Mouse (Mus musculus) forebrain, embryonic 14.5 days (tissue): ENCODE data around the gene Crk. TPM values are rescaled to one million over a fixed set of nuclear protein-coding genes. Genes with fewer than 3 reads are reported as not detected.

Experiments used
- ATAC-seq: fragments of 200-750 bp; cut with Nextera tagmentation; 2 replicates; pipeline ENCODE4 v1.8.0; 2017; ENCODE audit warnings: mild to moderate bottlenecking, moderate library complexity
- DNase-seq: peaks from one replicate; pipeline ENCODE4 v3.0.0-alpha.2; 2015; ENCODE audit warnings: low spot score
- H3K27ac ChIP-seq: fragments of 300-500 bp; sonication (generic); 2 replicates; pipeline ENCODE4 v1.5.1; 2014; ENCODE audit warnings: low read depth, mild to moderate bottlenecking, control low read depth, low read length, moderate library complexity
- H3K27me3 ChIP-seq: fragments of 300-500 bp; sonication (generic); replicated peaks from 2 replicates; pipeline ENCODE4 v1.6.1; 2014; ENCODE audit warnings: low read length, control low read depth, mixed read lengths; ENCODE audit not compliant: control insufficient read depth, insufficient read depth
- H3K36me3 ChIP-seq: fragments of 300-500 bp; sonication (generic); 2 replicates; pipeline ENCODE4 v1.6.1; 2014; ENCODE audit warnings: low read length, control low read depth; ENCODE audit not compliant: control insufficient read depth, insufficient read depth
- H3K4me1 ChIP-seq: fragments of 300-500 bp; sonication (generic); 2 replicates; pipeline ENCODE4 v1.6.1; 2014; ENCODE audit warnings: antibody characterized with exemption, low read length, control low read depth; ENCODE audit not compliant: control insufficient read depth, insufficient read depth
- H3K4me2 ChIP-seq: fragments of 300-500 bp; sonication (generic); 2 replicates; pipeline ENCODE4 v1.6.1; 2014; ENCODE audit warnings: mild to moderate bottlenecking, control low read depth, low read length
- H3K4me3 ChIP-seq: fragments of 300-500 bp; sonication (generic); 2 replicates; pipeline ENCODE4 v1.5.1; 2014; ENCODE audit warnings: low read depth, low read length, control low read depth
- H3K9ac ChIP-seq: fragments of 300-500 bp; sonication (generic); 2 replicates; pipeline ENCODE4 v1.6.1; 2014; ENCODE audit warnings: mild to moderate bottlenecking, low read length, control low read depth, moderate library complexity
- H3K9me3 ChIP-seq: fragments of 300-500 bp; sonication (generic); replicated peaks from 2 replicates; pipeline ENCODE4 v1.6.1; 2016; ENCODE audit warnings: low read length, control low read depth, mixed read lengths; ENCODE audit not compliant: control insufficient read depth
- WGBS: fragments of 180-500 bp; shearing (Covaris S2); extraction: QIAGEN DNeasy Blood & Tissue Kit; methylation state at CpG from one replicate; pipeline ENCODE4 v1.1.7; 2014; 5-methylcytosine and 5-hydroxymethylcytosine counted together
- polyA plus RNA-seq: library from polyadenylated mRNA; unstranded; fragments of >200 nt; fragmentation: Nextera tagmentation; extraction: Ambion mirVana; gene quantifications from 2 replicates; pipeline ENCODE4 v1.2.1, GENCODE M21; 2014

Gene Crk
- polyA plus RNA-seq, 1 experiment from 2014 or later, result 105 TPM

- no peaks in the 10 kb centered on the region for H3K9me3 ChIP-seq
- peak overlapping the region; percentile 40 for H3K4me3 ChIP-seq
- H3K27me3 ChIP-seq, result peaks cover 10% of the 10 kb centered on the region
- no peak overlapping the region for H3K27ac ChIP-seq
- DNase-seq (peak; percentile 79), ATAC-seq (peak; percentile 55)
- peaks cover 11% of the 10 kb centered on the region for H3K4me1 ChIP-seq
- peak overlapping the region; percentile 57 for H3K9ac ChIP-seq
- 1% methylated on average over 41 of the region's 45 CpGs for WGBS
- H3K36me3 ChIP-seq, result no peaks in the 10 kb centered on the region
- peak overlapping the region; percentile 77 for H3K4me2 ChIP-seq
These were observed 25.1 kb upstream of the Crk start for GRCm38 (mm10) chr11:75653781-75654470.

- Histone ChIP-seq H3K4me2 (peak overlapping the region; percentile 99), H3K9ac (peak overlapping the region; percentile 57; the same call in 1 of the 2 replicates), H3K4me3 (peak overlapping the region; percentile 59), H3K27me3 (peaks cover 10% of the 10 kb centered on the region), H3K4me1 (peaks cover 11% of the 10 kb centered on the region), H3K27ac (no peak overlapping the region), H3K36me3 (no peaks in the 10 kb centered on the region), H3K9me3 (no peaks in the 10 kb centered on the region)
- WGBS, result 46% methylated on average over 25 of the region's 25 CpGs
- DNase-seq, result no peak
- ATAC-seq, result no peak
These were observed 24.3 kb upstream of the Crk start for GRCm38 (mm10) chr11:75654471-75655390.

GRCm38 (mm10) chr11:75655621-75656545 lies 23.2 kb upstream of the Crk start:
- 0 out of 2 replicates have a peak, but pooled peaks cover 2% of the 10 kb centered on the region for H3K36me3 ChIP-seq
- ATAC-seq (peak; percentile 16; the same call in 1 of the 2 replicates), DNase-seq (peak; percentile 42)
- H3K9ac ChIP-seq, result peak overlapping the region; percentile 73
- H3K9me3 ChIP-seq, result no peaks in the 10 kb centered on the region
- 1% methylated on average over 77 of the region's 78 CpGs for WGBS
- H3K27me3 ChIP-seq, result peaks cover 10% of the 10 kb centered on the region
- H3K4me1 ChIP-seq, result peaks cover 11% of the 10 kb centered on the region
- H3K4me2 ChIP-seq, result peak overlapping the region; percentile 99
- no peak overlapping the region for H3K27ac ChIP-seq
- H3K4me3 ChIP-seq, result peak overlapping the region; percentile 59

DNA sequence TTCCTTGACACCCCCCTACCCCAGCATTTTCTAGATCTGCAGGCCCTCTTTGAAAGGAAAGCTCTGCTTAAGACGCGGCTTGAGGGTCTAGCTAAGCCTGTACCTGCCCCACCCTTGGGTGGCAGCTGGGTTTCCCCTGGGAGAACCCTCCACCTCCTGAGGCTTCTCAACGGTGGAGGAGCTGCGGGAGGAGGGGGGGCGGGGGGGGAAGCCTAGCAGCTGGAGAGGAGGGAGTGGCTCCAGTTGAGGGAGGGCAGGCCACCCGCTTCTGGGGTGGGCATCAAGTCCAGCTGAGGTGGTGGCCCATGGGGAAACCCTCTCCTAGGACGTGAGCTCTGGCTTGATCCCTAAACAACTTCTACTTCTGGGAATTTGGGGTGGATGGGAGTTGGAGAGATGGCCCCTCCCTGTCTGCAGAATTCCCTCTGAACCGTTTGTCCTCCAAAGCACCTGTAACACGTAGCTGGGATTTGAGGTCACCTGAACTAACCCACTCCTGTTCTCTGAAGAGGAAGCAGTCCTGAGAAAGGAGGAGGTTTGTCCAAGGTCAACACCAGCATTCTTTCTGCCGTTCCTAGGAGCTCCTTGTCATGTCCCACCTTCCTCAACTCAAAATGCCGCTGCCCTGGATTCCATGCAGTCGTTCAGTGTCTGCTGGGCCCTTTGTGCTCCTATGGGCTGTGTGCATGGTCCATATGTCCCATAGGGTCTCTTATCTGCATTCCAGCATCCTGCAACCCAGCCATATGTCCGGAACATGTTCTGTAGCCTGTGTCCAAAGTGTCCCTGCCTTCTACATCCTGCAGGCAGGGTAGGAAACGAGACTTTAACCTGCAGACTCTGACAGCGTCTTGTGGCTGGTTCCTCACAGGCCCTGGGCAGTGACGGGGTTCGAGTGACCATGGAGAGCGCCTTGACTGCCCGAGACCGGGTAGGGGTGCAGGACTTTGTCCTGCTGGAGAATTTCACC lies 22.2 kb upstream of the Crk start:
- DNase-seq, result no peak
- H3K9me3 ChIP-seq, result no peaks in the 10 kb centered on the region
- 69% methylated on average over 19 of the region's 20 CpGs for WGBS
- H3K27me3 ChIP-seq, result peaks cover 10% of the 10 kb centered on the region
- H3K4me2 ChIP-seq, result peak overlapping the region; percentile 99
- H3K27ac ChIP-seq, result no peak overlapping the region
- H3K9ac ChIP-seq, result peak overlapping the region; percentile 73
- H3K4me1 ChIP-seq, result peaks cover 11% of the 10 kb centered on the region
- ATAC-seq, result no peak
- H3K4me3 ChIP-seq, result peak overlapping the region; percentile 59
- 0 out of 2 replicates have a peak, but pooled peaks cover 4% of the 10 kb centered on the region for H3K36me3 ChIP-seq

- ATAC-seq, result no peak
- 0 out of 2 replicates have a peak, but pooled peaks cover 4% of the 10 kb centered on the region for H3K36me3 ChIP-seq
These were observed 21.2 kb upstream of the Crk start for GRCm38 (mm10) chr11:75657841-75658240.

GRCm38 (mm10) chr11:75658311-75658710 lies 20.7 kb upstream of the Crk start:
- no peak overlapping the region for H3K4me2 ChIP-seq
- no peak overlapping the region for H3K4me3 ChIP-seq
- no peak overlapping the region for H3K27ac ChIP-seq
- H3K4me1 ChIP-seq, result peaks cover 7% of the 10 kb centered on the region
- 91% methylated on average over 13 of the region's 13 CpGs for WGBS
- 0 out of 2 replicates have a peak, but pooled peaks cover 4% of the 10 kb centered on the region for H3K36me3 ChIP-seq
- no peaks in the 10 kb centered on the region for H3K9me3 ChIP-seq
- H3K27me3 ChIP-seq, result peaks cover 5% of the 10 kb centered on the region
- no peak for DNase-seq
- no peak overlapping the region for H3K9ac ChIP-seq
- ATAC-seq, result no peak

More at GRCm38 (mm10) chr11:75657841-75658240, 21.2 kb upstream of the Crk start:
- no peak overlapping the region for H3K4me2 ChIP-seq
- no peak overlapping the region for H3K4me3 ChIP-seq
- H3K27ac ChIP-seq, result no peak overlapping the region
- peaks cover 10% of the 10 kb centered on the region for H3K27me3 ChIP-seq
- no peaks in the 10 kb centered on the region for H3K9me3 ChIP-seq
- peaks cover 7% of the 10 kb centered on the region for H3K4me1 ChIP-seq
- no peak overlapping the region for H3K9ac ChIP-seq
- no peak for DNase-seq

DNA sequence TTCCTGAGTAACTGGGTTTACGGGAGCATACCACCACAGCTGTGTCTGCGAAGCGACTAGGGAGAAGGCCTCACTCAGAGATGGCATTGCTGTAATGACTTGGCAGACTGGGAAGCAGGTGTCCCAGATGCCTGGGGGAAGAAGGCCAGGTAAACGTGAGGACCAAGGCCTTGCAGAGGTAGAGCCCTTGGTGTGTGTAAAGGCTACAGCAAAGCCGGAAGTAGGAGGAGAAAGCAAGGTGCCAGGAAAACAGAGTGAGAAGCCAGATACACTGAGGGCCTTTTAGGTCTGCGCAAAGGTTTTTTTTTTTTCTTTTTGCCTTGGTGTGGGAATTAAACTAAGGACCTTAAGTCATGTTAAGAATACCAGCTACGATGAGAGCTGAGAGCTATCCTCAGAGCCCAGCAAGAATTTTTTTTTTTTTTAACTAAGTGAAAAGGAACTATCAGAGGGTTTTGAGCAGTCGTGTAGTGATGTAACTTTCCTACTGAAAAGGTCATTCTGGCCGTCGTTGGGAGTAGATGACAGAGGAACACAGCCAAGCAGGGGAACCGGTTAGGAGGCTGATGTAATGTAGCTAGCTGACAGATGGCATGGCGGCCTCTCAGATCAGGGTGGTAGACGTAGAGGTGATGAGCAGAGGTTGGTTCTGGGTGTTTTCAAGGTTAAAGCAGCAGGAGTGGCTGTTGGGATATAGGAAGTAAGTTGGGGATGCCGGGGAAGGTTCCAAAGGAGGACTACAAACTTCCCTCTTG lies 19.9 kb upstream of the Crk start:
- H3K36me3 ChIP-seq, result 0 out of 2 replicates have a peak, but pooled peaks cover 4% of the 10 kb centered on the region
- no peaks in the 10 kb centered on the region; the same call in none of the 2 replicates for H3K27me3 ChIP-seq
- H3K4me1 ChIP-seq, result peaks cover 3% of the 10 kb centered on the region
- no peak for DNase-seq
- ATAC-seq, result no peak
- H3K9ac ChIP-seq, result no peak overlapping the region
- H3K4me3 ChIP-seq, result no peak overlapping the region
- no peak overlapping the region for H3K4me2 ChIP-seq
- WGBS, result 85% methylated on average over 14 of the region's 14 CpGs
- H3K27ac ChIP-seq, result no peak overlapping the region
- no peaks in the 10 kb centered on the region for H3K9me3 ChIP-seq
